Mouse (Mus musculus): ENCODE results near the gene Csl.
A peak's percentile ranks its signal among the peaks of the same experiment; 100 is the strongest.

Csl gene

DNA sequence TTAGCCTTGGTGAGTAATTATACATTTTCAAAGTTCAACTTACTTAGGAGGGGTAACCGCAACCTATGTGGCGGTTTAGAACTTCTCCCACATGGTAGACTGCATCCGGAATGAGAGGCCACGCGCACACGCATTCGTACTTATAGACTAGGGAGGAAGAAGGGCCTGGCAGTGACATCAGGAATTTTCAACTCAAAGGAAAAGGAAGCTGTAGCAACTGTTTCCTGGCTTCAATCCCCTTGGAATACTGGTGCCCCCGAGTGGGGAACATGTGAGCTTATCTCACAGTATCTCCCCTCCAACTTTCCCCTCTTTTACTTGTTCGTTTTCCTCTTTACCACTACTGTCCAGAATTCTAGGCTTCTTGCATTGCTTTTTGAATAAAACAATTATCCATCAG, at the start of gene Csl:
Gene Csl, minus strand, starts transcription at position 101 of the 400 bp plus-strand sequence.
- DNase-seq (ENCODE audit: low read depth, low spot score): no peak

DNA sequence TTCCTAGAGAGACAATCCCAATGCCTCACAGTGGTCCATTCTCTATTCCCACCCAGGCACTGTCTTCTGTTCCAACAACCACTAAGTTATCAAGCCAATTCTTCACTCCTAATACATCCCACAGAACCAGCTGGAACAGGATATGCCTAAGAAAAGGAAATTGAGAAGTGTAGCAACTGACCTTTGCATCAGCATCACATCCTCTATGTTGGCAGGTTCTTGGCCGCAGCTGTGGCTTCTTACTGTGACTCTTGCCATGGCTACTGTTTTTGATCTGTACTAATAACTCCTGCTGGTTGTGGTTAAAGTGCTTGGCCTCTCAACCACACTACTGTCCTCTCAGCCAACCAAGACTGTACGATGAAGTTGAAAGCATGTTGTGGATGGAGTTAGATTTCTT, 30.0 kb upstream of the Csl start:
- DNase-seq (ENCODE audit: low read depth, low spot score): no peak

DNA sequence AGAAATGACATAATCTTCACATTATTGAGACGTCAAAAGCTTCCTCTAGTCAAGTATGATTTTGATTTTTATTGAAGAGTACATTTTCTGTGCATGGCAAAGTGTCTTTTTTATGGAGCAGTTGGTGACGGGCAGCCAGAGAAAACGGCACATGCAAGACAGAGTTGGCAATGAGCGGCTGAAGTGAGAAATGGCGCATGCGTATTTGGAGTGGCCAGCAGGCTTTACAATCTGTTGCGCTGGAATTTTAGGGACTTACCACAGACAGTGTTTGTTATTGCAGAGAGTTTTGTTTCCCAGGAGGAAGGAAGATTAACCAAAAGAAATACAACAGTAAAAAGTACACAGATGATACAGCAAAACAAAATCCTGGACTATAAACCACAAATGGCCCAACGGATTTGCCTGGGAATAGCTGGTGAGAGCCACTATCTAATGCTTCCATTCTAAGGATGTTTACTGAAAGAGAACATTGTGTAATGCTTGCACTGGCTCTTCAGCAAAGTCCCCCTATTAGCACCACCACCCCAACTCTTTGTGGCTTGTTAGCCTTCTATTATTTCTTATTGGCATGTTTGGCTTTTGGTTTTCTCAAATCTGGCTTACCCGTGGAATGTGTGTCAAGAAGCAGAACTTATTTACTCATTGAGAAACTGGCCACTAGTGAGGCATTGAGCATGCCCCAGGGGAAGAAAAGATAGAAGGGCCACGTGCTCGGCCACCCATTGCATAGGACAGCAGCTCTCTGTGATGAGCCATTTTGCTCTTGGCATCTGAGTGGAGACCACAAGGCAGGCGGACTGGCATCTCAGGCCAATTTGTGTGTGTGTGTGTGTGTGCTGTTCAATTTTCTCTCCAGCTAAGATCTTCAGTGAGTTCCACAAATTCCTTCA, 15.0 kb upstream of the Csl start:
- no peak for DNase-seq (ENCODE audit: low read depth, low spot score)

DNA sequence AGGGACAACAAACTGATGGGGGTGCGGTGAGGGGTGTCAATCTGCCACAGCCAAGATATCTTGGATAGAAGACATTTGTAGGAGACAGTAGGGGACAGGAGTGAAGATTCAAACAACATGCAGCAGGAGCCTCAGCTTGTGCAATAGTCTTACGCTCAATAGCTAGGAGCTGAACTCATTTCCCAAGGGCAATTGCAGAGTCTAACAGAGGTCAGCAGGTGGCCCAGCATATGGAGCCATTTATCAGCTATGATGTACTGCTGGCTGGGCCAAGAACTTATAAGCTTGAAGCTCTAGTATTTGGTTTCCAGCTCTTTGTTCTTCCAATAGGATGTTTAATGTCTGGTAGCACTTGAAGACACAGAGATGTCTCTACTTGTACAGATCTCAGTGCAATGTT, 9.3 kb downstream of the Csl start:
- peak; percentile 9 for DNase-seq (ENCODE audit: low read depth, low spot score)

DNA sequence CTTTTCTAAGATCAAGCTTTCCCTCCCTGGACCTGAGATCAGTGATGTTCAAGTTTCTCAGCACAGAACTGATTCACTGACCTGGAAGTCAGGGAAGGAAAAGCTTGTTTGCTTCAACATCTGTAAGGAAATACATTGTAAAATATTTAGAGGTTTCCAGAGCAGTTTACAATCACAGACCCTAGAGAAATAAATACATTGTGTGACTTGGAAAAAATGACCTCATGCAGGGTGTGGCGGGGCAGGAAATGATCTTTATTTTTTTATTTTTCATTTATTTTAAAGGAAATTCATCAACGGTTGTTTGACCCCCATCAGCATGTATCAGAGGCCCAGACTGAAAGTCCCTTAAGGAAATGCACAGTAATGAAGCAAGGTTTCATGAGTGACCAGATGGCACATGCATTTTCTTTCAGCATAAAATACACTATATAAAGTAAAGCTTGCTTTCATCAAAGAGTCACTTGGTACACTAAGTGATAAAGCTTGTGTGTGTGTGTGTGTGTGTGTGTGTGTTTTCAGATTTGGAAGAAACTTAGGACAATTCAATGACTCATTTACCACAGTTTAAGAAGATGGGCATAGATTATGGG, 10.7 kb downstream of the Csl start:
- no peak for DNase-seq (ENCODE audit: low read depth, low spot score)

DNA sequence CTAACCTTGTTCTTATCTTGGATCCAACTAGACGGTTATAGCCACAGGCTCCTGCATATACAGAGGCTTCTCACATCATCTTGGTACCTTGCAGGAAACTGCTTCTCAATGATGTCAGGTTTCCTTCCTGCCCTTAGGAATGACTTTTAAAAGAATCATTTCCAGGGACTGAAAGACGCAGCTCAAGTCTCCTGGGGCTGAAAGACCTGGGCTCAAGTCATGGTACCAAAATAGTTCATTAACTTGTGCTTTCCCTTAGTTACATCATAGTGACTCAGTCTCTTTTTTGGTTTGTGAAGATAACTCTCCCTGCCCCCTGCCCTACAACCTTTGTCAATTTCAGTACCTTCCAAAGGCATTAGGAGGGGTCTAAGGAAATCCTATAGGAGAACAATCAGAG, 11.4 kb downstream of the Csl start:
- DNase-seq (ENCODE audit: low read depth, low spot score): no peak

DNA sequence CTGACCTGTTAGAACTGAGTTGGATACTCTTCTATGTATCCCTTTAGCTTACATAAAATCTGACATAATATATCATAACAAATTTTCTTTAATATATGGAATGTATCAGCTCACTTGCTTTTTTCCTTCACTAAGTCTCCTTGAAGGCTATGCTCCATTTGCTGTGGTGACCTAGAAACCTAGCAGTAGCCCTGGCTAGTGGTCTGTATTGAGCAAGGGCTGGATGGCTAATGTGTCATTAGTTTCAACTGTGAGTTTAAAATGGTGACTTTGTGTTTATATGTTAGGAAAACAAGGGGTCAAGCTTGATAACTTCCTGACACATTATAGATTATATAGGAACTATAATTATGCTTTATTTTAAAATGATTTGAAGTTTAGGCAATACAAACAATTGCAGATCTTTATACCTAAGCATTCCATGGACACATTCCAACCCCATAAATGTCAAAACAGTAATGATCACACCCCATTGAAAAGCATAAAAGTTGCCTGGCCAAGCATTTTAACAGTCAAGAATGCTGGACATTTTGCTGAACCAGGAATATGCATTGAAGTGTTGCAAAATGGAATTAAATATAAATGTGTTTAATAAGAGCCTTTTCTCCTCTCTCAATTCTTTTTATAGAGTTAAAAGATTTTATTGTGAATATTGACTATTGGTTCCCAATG, 17.7 kb downstream of the Csl start:
- no peak for DNase-seq (ENCODE audit: low read depth, low spot score)

DNA sequence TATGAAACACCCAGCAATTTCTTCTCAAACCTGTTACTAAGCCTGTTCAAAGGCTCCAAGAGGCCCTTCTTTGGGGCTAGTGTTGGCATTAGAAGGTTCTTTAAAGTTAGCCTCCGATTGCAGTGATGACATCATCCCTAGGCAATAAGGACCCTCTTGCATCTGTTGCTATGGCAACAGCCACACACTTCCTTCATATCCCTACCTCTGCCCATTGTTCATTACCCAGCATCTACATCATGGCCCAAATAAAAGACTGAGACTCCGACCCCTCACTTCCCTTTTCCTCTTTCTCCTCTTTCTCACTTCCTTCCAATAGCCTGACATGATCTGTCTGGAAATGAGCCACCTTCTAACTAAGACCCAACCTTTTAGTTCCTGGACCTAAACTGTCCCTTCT, 46.3 kb downstream of the Csl start:
- no peak for DNase-seq (ENCODE audit: low read depth, low spot score)

DNA sequence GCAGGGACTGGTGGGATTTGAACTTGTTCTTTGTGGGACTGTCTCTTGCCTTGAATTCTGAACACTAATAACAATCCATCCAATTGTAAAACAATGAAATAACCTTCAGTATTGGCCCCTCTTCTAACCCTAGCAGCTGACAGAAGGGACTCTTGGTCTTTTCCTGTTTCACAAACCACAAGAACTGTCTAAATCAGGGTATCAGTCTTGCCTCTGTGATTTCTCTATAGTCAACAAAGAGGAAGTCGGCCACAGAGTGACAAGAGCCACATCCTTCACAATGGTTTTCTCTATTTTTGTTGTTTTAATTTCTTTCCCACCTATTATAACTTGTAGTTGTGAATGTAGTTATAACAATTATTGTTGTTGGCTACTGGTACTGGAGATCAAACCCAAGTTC, 47.9 kb downstream of the Csl start:
- DNase-seq (ENCODE audit: low read depth, low spot score): no peak
